Mouse (Mus musculus) Muller cell, postnatal 12 days (primary cell): Measurements from ENCODE around the gene Sh2d5.
A peak's percentile ranks its signal among the peaks of the same experiment; 100 is the strongest.

Source experiments
- DNase-seq: peaks from one replicate; pipeline ENCODE4 v3.0.0-alpha.2; 2015; ENCODE audit errors: inconsistent ontology term

Gene Sh2d5

DNA sequence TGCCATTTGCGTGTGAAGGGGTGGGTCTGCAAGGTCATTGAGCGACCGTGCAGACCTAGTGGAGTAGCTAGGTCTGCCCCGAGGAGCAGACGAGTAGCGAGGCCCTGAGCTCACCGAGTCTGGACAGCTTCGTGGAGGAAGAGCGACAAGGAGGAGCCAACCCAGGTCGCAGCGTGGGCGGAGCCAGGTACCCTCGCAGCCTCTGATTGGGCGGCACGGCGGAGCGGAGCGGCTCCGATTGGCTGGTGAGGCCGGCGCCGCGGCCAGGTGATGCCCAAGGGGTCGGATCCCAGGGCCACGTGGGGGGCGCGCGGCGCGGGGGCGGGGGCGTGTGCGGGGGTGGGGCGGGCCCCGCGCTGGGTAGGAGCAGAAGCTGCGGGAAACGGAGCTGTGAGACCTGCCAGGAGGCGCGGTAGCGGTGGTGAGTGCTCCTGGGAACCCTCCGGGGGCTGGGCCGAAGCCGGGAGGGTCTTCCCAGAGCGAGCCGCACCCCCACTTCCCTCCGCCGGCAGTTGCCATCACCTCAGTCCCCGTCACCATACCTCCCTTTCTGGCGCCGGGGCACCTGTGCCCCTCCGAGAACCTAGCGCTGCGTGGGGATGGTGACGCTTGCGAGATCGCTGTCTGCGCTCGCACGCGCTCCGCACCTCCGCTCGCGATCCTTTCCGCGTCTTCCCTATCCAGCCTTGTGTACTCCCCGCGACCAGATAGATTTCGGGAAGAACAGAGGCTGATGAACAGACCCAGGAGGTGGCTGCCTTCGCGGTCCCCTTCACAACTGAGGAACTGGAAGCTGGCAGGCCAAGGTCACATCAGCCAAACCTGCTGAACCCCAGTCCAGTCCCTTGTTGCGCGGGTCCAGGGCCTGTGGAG is at the start of gene Sh2d5, which contains the start of gene Kif17:
Sh2d5 (plus strand) TSS at position 316 of the 873 bp plus-strand sequence.
Kif17 (plus strand) TSS at position 348 of the 873 bp plus-strand sequence.
- peak; percentile 83 for DNase-seq

DNA sequence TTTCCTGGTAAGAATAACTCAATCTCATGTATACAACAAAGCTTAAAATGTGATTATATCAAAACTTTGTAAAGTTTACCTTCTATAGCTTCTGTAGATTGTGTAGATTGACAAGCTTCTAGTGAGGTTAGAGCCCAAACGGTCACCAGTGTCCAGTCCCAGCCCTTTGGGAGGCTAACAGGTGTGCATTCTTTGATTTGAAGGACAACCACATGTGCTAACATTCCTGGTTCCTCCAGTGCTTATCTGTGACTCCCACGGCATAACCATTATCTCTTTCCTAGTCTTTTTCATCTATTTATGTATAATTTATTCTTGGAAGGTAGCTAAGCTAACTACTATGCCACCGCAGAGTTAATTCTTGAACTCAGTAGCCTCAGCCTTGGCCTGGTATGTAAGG is 49.4 kb upstream of the Sh2d5 start:
- DNase-seq, result no peak

DNA sequence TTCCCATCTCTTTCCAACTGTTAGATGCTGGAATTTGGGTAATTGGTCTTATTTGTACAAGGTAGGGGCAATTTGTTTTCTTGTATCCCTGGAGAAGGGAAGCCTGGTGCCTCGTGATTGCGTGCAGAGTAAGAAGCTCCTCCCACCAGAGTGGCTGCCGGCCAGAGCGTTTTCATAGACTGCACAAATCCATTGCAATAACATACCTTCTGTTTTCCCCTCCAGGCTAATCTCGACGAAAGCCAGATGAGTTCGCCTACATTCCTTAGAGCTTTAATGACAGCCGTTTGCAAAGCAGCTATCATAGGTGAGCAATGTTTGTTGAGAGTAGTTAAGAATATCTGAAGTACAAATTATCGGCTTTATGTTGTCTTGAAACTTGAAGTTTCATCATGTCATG is 48.5 kb upstream of the Sh2d5 start:
- DNase-seq, result no peak

DNA sequence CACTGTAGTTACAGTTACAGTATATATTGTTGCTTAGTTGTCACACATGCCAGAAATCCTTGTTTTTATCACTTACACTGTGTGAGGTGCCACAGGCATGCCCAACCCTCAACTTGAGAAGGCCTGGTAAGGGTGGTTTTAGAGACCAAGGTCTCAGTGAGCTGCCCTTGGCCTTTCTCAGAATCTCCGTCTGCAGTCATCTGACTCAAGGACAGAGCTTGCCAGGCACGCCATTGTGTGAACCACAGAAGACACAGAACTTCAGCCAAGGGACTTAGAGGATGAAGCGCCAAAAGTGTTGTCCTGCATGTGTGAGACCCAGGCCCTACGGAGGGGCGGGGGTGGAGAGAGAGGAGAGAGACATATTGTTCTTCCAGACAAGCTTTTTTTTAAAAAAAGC is 40.1 kb upstream of the Sh2d5 start:
- no peak for DNase-seq

DNA sequence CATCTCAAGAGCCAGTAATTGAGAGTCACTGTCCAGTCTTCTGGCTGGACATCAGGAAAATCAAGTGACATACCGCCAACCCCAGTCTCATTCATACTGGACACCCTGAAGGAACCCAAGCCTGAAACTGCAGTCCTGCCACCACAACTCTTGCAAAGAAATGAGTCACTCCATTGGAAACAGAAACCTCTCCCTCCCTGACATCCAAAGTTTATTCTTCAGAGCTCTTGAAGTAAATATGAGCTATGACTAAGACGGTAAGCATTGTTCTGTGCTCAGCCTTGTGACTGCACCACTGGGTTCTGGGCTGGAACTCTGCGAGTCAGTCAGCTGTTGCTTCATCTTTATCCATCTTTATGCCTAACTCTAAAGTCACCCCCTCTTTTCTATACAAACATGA is 36.3 kb upstream of the Sh2d5 start:
- peak; percentile 86 for DNase-seq

DNA sequence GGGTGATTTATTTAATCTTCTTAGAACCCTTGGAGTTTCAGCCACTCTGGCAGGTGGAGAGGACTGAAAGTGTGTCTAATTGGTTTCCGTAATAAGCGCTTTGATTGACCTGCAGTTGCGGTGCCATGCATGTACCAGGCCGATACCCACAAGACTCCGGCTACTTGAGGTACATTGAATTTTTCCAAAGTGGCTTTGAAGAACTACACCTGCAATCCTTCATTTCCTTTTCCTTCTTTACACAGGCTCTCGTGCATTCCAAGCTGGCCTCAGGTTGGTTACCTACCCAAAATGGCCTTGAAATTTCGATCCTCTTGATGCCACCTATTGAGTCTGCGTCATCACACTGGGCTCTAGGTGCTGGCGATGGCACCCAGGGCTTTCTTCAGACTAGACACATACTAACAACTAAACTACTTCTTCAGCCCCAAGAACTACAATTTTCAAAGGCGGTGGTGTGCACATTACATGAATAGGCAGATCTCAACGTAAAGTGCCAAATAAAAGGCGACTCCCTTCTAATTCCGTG is 34.5 kb upstream of the Sh2d5 start:
- no peak for DNase-seq

DNA sequence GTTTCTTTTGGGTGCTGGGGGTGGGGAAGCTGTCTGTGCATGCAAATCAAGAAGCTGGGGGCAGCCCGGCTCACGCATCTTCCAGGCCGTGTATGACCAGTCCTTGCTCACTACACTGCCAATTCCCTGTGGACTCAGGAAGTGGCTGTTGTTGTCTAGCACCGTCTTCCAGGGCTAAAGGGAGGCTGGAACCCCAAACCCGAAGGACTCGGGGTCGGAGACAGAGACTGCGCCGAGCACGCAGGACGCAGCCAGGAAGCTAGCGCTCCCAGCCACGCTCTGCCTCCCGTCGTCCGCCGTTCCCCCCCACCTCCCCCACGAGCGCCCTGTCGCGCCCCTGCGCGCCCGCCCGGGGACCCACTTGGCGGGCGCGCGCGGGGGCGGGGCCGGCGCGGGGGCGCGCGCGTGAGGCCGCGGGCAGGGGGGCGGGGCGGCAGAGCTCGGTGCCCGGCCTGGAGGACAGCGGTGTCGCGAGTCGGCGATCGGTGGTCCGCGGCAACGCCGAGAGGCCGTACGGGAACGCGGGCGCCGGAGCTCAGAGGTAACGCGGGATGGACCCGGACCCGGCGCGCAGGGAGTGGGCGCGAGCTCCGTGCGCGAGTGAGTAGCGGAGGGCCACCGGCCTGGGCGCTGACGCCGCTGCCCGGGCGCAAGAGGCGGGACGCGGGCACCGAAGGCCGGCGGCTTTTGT is 33.9 kb upstream of the Sh2d5 start, which contains the start of gene Hp1bp3:
Hp1bp3 (plus strand) TSS at position 97 of the 691 bp plus-strand sequence.
- DNase-seq, result peak; percentile 83

DNA sequence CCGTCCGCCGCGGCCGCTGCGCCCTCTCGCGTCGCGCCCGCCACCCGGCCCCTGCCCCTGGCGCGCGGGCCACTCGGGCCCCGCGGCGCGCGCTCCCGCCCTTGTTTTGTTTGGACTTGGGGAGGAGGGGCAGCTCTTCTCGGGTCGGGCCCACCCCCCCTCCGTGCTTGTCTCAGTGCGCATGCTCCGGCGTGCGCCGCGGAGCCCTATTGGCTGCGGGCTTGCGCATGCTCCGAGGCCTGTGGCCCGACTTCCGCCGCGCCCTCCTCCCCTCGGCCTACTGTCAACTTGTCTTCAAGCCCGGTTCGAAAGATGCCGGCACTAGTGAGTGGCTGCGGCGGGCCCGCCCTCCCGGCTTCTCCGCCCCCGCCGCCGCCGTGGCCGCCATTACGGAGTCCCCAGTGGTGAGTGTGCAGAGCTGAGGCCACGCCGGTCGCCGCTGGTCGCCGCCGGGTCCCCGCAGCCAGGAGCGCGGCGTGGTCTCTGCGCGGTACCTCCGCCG is 33.3 kb upstream of the Sh2d5 start:
- peak; percentile 99 for DNase-seq

DNA sequence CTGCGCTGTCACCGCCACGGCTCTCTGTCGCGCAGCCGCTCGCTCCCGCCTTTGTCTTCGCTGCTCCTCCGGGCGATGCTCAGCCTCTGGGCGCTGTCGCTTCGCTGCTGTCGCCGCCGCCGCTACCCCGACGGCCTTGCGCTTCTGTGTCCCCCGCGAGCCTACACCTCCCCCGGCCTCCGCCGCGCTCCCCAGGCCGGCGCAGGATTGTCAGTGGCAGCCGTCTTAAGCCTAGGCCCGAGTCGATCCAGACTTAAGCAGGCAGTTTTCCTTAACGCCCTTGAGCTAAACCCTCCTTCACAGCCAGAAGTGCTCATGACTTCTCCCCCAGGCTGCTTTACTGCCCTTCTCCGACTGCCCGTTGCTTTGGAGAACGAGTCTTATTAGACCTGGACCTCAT is 32.8 kb upstream of the Sh2d5 start:
- DNase-seq, result no peak

DNA sequence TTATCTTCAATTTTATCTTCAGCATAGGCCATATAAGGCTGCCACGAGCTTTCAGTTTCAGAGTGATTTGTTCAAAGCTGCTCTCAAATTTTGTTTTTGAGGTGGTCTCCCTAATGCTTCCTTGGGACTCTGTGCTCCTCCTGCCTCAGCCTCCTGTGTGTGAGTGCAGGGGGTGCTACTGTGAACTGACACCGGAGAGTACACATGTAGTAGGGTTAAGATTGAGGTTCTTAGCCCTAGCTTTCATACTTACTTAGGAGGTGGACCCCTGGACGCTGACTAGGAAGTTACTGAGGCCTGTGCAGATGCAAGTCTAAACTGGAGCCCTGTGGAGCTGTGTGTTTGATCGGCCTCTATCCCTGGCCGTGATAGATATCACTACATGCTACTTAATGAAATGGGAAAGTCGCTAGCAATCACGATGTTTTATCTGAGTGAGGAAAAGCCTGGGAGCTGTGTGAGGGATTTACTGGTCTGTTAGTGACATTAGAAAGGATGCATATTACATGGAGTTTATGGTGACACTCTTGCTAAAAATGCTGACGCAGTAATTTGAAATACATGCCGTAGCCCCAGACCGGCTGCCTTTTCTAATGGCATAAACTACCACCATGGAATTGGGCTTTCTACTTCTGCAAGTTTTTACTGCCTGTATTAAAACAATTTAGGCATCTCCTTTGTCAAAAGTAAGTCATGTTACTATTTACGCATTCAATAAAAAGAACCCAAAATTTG is 32.1 kb upstream of the Sh2d5 start:
- DNase-seq, result no peak

DNA sequence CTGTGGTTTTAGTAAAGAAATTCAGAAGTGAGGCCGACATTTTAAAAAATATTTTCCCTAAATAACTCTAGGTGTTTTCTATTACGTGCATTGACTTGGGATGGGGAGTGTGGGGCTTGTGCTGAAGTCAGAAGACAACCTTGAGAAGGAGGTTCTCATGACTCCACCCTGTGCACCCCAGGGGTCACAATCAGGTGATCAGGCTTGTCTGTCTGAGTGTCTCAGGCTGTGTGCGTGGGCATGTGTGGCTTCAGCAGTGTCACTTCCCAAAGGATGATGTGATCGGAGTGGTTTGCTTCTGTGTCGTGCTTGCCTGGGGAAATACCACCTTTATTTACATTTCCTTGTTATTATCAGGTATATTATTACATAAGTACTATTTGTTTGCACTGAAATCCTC is 30.9 kb upstream of the Sh2d5 start:
- DNase-seq, result no peak

DNA sequence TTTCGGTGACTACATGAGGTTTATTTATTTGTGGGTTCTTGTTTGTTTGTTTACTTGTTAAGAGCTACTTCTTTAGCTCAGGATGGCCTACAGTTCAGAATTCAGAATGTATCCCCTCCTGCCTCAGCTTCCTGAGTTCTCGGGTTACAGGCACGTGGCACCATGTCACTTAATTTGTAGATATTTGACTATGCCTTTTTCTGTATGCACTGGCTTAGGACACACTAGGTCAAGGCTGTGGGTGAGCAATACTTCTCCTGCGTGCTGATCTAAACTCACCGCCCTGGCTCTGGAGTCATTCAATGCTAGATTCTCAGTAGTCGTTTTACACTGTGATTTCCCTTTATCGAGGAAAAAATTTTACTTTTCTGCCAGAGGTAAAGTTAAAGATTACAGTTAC is 29.4 kb upstream of the Sh2d5 start:
- DNase-seq, result no peak

DNA sequence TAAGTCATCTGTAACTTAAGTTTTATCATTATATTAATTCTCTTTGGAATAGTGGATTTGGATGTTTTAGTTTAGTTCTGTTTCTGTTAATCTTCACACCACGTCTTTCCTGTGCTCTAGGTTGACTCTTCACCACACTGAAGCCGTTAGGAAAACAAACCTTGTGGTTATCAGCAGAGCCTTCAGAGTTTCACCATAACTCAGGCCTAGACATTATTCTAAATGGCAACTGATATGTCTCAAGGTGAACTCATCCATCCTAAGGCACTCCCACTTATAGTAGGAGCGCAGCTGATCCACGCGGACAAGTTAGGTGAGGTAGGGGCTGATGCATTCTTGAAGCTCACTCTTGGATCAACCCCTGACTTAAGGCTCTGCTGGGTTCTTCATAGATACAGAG is 28.8 kb upstream of the Sh2d5 start:
- DNase-seq, result no peak

DNA sequence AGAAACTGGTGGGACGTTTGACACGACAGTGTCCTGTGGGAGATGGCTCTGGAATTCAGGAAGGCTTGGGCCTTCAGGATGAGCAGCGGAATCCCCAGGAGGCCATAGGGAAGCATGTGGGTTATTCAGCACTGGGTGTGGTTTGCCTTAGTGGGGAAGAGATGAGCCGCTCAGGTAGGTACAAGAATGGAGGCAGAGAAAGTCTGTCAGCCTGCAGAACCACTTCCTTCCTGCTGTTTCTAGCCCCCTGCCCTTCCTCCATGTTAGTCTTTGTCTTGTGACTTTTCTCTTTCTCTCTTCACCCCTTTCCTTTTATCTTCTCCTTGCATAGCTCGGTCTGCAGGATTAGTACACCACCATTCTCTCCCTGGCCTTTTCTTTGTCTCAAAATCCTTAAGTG is 27.8 kb upstream of the Sh2d5 start:
- DNase-seq, result no peak

DNA sequence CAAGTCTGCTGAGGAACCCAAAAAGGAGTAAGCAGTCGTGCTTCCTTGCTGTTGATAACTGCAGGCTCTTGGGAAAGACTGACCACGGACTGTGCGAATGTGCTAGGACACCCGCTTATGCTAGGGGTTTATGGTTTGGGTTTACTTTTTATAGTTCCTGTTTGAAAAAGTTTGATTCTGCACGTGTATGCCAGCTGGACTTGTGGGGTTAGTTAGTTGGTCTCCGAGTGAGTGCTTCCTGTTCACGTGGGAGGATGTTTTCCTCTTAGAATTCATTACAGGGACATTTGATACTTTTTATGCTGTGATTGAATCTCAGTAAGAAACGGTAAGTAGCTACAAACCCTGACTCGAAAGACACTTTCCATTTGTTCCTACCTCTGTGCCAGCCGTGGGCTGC is 26.6 kb upstream of the Sh2d5 start:
- DNase-seq, result no peak

DNA sequence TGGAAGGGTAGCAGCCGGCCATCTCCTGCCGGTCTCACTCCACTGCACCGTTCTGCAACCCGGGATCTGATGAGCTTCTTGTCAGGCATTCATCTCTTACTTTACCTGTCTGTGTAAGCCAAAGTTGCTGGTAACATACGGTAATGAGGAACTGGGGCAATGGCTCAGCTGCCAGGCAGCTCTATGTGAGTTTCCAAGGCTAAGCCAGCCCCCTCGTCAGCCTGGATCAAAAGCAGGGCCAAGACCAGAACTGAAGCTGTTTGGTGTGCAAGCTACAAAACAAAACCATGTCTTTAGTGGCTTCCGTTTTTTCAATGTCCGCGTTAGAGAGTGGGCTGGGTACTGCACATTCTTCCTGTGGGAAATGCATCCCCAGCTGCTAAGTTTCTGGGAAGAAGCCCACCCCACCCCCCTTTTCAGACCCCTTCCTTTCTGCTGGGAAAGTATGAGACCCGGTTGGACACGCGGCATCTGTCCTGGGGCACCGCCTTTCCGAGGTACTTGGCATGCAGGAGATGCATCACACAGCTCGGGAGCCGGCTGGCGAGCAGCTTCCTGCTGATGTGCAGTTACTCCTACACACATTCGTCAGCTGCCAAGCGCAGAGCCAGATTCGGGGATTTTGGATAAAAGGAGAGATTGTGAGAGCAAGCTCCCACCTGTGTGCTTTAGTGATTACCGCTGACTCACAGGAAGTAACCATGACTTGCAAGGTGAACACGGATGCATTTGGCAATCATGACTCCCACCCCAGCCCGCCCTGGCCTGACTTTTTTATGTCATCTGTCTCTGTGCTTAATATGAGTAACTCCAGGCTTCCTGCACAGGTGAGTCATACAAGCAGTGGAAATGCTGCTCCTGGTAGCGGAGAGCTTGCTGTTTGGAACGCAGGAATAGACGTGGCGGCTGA is 3.2 kb upstream of the Sh2d5 start:
- no peak for DNase-seq

DNA sequence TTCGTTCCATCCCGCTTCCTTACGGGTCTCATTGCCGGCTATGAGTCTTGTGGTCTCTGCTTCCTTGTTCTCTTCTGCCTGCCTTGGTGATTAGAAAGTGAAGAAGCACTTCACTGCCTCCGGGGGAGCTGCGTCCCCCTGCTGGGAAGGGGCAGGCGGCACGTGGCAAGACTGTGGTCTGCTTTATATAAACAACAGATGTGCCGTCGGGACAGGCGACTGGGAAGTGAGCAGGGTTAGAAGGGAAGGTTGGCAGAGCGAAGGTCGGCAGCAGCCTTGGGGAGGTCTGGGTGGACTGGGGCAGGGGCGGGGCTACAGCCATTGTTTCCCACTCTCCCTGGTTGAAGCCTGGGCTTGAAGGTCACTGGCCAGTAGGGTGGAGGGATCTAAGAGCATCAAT is 1.6 kb downstream of the Sh2d5 start:
- peak; percentile 55 for DNase-seq

DNA sequence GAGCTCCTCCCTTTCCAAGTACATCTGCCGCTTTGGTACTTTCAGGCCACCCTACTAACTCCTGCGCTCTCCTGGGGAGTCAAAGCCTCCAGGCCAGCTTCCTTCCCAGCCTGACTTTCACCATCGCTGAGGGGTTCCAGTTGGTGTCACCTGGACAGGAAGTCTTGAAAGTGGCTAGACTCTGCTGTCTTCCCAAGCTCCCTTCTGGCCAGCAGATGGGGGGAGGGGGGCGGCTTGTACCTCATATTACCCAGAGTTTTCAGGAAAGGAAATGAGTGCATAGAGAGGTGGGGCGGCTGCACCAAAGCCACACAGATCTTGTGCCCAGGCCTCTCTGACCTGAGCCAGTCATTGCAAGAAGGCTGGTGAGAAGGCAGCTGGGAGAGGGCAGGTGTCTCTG is 2.0 kb downstream of the Sh2d5 start:
- DNase-seq, result no peak

DNA sequence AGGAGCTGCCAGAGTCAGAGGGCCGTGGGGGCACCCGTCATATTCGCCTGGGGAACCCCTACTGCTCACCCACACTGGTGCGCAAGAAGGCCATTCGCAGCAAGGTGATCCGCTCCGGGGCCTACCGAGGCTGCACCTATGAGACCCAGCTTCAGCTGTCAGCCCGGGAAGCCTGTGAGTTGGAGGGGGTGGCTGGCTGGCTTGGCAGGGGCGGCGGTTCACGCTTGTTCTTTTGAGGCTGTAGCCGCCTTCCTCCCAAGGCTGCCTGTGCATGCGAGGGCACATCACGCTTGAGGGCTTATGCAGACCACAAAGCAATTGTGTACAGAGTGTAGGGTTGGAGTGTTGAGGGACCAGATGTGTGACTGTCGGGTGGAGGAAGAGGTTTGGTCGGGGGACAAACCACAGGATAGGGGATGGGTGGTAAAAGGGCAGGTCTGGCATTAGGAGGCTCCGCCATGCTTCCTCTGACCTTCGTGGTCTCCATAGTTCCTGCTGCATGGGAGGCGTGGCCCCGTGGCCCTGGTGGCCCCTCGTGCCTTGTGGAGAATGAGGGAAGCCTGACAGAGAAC is 7.0 kb downstream of the Sh2d5 start:
- DNase-seq, result no peak

DNA sequence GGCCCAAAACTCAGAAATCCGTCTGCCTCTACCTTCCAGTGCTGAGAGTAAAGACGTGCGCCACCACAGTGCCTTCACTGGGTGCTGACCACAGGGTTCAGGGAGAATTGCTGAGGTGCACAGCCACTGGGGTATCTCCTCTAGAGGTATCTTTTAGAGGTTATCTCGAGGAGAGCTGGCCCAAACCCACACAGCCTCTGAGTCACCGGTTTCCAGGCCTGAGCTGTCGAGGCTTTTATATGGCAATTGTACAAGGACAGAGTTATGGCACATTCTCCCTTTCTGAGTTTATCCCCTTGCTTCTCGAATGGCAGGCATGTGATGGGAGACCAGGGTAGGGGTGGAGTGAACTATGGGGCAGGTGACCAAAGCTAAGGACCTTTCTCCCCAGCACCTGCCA is 8.5 kb downstream of the Sh2d5 start:
- DNase-seq, result no peak

DNA sequence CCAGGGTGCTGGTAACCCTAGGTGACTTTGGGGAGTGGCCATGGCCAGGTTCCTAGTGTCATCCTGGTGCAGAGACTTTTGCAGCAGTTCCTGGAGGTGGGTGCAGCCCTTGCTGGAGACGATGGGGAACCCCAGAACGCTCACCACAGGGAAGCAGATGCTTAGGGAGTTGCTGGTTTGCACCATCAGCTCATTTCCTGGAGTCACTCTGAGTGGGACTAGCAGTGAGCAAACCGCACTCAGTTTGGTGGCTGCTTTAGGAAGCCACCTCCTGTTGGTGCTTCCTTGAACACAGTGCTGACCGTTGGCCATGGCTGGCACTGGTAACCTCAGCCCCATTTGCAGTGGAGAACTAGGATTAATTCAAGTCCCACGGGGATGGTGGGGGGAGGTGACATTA is 9.3 kb downstream of the Sh2d5 start:
- DNase-seq, result no peak
